Mouse (Mus musculus) small intestine, adult 2 months (tissue): ENCODE results near the gene Kdelr1.

Experiments
- CTCF ChIP-seq: fragments of 200-500 bp; IDR thresholded peaks from 2 replicates; pipeline ENCODE4 v1.5.1; 2012; ENCODE audit warnings: low read depth, mild to moderate bottlenecking, control low read depth, inconsistent platforms, low read length, moderate library complexity, mixed read lengths; ENCODE audit not compliant: insufficient replicate concordance, insufficient read length; ENCODE audit errors: extremely low read depth
- POLR2A ChIP-seq: fragments of 200-500 bp; IDR thresholded peaks from 2 replicates; pipeline ENCODE4 v1.6.1; 2012; ENCODE audit warnings: low read depth, mild to moderate bottlenecking, control low read depth, inconsistent platforms, low read length, moderate library complexity

GRCm38 (mm10) chr7:45919083-45919671 lies 46.6 kb downstream of the Kdelr1 start:
- TF ChIP-seq CTCF = peak; percentile 53; the same call in 1 of the 2 replicates
- TF ChIP-seq POLR2A = no peak
